Mouse (Mus musculus): ENCODE data around the gene Rgs3. TPM values are rescaled to one million over a fixed set of nuclear protein-coding genes. Genes with fewer than 3 reads are reported as not detected.

The Rgs3 gene
- total RNA-seq, 2 experiments from 2014 or later = 18.9 to 23.6 TPM

- DNase-seq (ENCODE audit: extremely low spot score in 1 of 2, low spot score in 1 of 2) = no peak
Observed at GRCm38 (mm10) chr4:62705013-62705412, 145.4 kb downstream of the Rgs3 start.

GRCm38 (mm10) chr4:62705749-62706148 is 146.1 kb downstream of the Rgs3 start:
- DNase-seq (ENCODE audit: extremely low spot score in 1 of 2, low spot score in 1 of 2) = no peak

- DNase-seq (ENCODE audit: extremely low spot score in 1 of 2, low spot score in 1 of 2) = no peak
Observed at GRCm38 (mm10) chr4:62708084-62708483, 148.4 kb downstream of the Rgs3 start.

- DNase-seq (ENCODE audit: extremely low spot score in 1 of 2, low spot score in 1 of 2) = no peak
Observed at GRCm38 (mm10) chr4:62708994-62709393, 149.3 kb downstream of the Rgs3 start.

GRCm38 (mm10) chr4:62709448-62709847 is 149.8 kb downstream of the Rgs3 start:
- DNase-seq (ENCODE audit: extremely low spot score in 1 of 2, low spot score in 1 of 2) = no peak

- DNase-seq (ENCODE audit: extremely low spot score in 1 of 2, low spot score in 1 of 2) = no peak
Observed at GRCm38 (mm10) chr4:62711159-62711558, 151.5 kb downstream of the Rgs3 start.

- no peak for DNase-seq (ENCODE audit: extremely low spot score in 1 of 2, low spot score in 1 of 2)
Observed at GRCm38 (mm10) chr4:62711582-62711981, 151.9 kb downstream of the Rgs3 start.

GRCm38 (mm10) chr4:62720861-62721260 is 161.2 kb downstream of the Rgs3 start:
- no peak for DNase-seq (ENCODE audit: extremely low spot score in 1 of 2, low spot score in 1 of 2)

- no peak for DNase-seq (ENCODE audit: extremely low spot score in 1 of 2, low spot score in 1 of 2)
Observed at GRCm38 (mm10) chr4:62722021-62722426, 162.4 kb downstream of the Rgs3 start.

- no peak for DNase-seq (ENCODE audit: extremely low spot score in 1 of 2, low spot score in 1 of 2)
Observed at GRCm38 (mm10) chr4:62723795-62724194, 164.1 kb downstream of the Rgs3 start.

- DNase-seq (ENCODE audit: extremely low spot score in 1 of 2, low spot score in 1 of 2) = no peak
Observed at GRCm38 (mm10) chr4:62726282-62726937, 166.8 kb downstream of the Rgs3 start.

GRCm38 (mm10) chr4:62727541-62728303 is 168.1 kb downstream of the Rgs3 start:
- no peak for DNase-seq (ENCODE audit: extremely low spot score in 1 of 2, low spot score in 1 of 2)

GRCm38 (mm10) chr4:62728471-62728870 is 168.8 kb downstream of the Rgs3 start:
- no peak for DNase-seq (ENCODE audit: extremely low spot score in 1 of 2, low spot score in 1 of 2)

- no peak for DNase-seq (ENCODE audit: extremely low spot score in 1 of 2, low spot score in 1 of 2)
Observed at GRCm38 (mm10) chr4:62729191-62729590, 169.5 kb downstream of the Rgs3 start.

GRCm38 (mm10) chr4:62729941-62730340 is 170.3 kb downstream of the Rgs3 start:
- DNase-seq (ENCODE audit: extremely low spot score in 1 of 2, low spot score in 1 of 2) = no peak

- DNase-seq (ENCODE audit: extremely low spot score in 1 of 2, low spot score in 1 of 2) = no peak
Observed at GRCm38 (mm10) chr4:62730861-62731260, 171.2 kb downstream of the Rgs3 start.

- DNase-seq (ENCODE audit: extremely low spot score in 1 of 2, low spot score in 1 of 2) = no peak
Observed at GRCm38 (mm10) chr4:62731531-62732063, 171.9 kb downstream of the Rgs3 start.

GRCm38 (mm10) chr4:62732096-62732495 is 172.4 kb downstream of the Rgs3 start:
- no peak for DNase-seq (ENCODE audit: extremely low spot score in 1 of 2, low spot score in 1 of 2)

GRCm38 (mm10) chr4:62732840-62733239 is 173.2 kb downstream of the Rgs3 start:
- no peak for DNase-seq (ENCODE audit: extremely low spot score in 1 of 2, low spot score in 1 of 2)

GRCm38 (mm10) chr4:62733938-62734337 is 174.3 kb downstream of the Rgs3 start:
- no peak for DNase-seq (ENCODE audit: extremely low spot score in 1 of 2, low spot score in 1 of 2)

- DNase-seq (ENCODE audit: extremely low spot score in 1 of 2, low spot score in 1 of 2) = no peak
Observed at GRCm38 (mm10) chr4:62735291-62735690, 175.6 kb downstream of the Rgs3 start.

- no peak for DNase-seq (ENCODE audit: extremely low spot score in 1 of 2, low spot score in 1 of 2)
Observed at GRCm38 (mm10) chr4:62735878-62736277, 176.2 kb downstream of the Rgs3 start.

All from layer of hippocampus, postnatal 25 days (tissue).